Mouse (Mus musculus) kidney, adult 9 months (tissue): ENCODE measurements around the gene Atp9a.

ENCODE experiments used
- DNase-seq: peaks from one replicate; pipeline ENCODE4 v3.0.0; 2022

Gene Atp9a

GRCm38 (mm10) chr2:168593004-168593403 is 149.2 kb downstream of the Atp9a start:
- DNase-seq, result no peak

- DNase-seq, result no peak
These were observed 151.1 kb downstream of the Atp9a start for GRCm38 (mm10) chr2:168591076-168591475.

GRCm38 (mm10) chr2:168590556-168590955 is 151.7 kb downstream of the Atp9a start:
- DNase-seq, result no peak

- DNase-seq, result peak; percentile 45
These were observed 152.0 kb downstream of the Atp9a start for GRCm38 (mm10) chr2:168590168-168590551.

GRCm38 (mm10) chr2:168589368-168590167 is 152.6 kb downstream of the Atp9a start:
- no peak for DNase-seq

GRCm38 (mm10) chr2:168588591-168589367 is 153.4 kb downstream of the Atp9a start:
- no peak for DNase-seq

- peak; percentile 57 for DNase-seq
These were observed 155.1 kb downstream of the Atp9a start for GRCm38 (mm10) chr2:168587159-168587558.

GRCm38 (mm10) chr2:168586512-168586911 is 155.7 kb downstream of the Atp9a start:
- no peak for DNase-seq

- DNase-seq, result peak; percentile 36
These were observed 157.4 kb downstream of the Atp9a start for GRCm38 (mm10) chr2:168584857-168585256.
